Mouse (Mus musculus) adrenal gland, postnatal 0 days (tissue): ENCODE results near the gene Gm42669. TPM values are rescaled to one million over a fixed set of nuclear protein-coding genes. Genes with fewer than 3 reads are reported as not detected.

Source experiments
- polyA plus RNA-seq: library from polyadenylated mRNA; unstranded; fragments of >200 nt; fragmentation: Nextera tagmentation; extraction: Ambion mirVana; gene quantifications from 2 replicates; pipeline ENCODE4 v1.2.1, GENCODE M21; 2015

Gene Gm42669
- 0.24 and 0.37 TPM in 2 replicates for polyA plus RNA-seq

GRCm38 (mm10) chr5:107507321-107507720 is at the start of gene Gm42669:
Gm42669 (plus strand) TSS chr5:107507621.

DNA sequence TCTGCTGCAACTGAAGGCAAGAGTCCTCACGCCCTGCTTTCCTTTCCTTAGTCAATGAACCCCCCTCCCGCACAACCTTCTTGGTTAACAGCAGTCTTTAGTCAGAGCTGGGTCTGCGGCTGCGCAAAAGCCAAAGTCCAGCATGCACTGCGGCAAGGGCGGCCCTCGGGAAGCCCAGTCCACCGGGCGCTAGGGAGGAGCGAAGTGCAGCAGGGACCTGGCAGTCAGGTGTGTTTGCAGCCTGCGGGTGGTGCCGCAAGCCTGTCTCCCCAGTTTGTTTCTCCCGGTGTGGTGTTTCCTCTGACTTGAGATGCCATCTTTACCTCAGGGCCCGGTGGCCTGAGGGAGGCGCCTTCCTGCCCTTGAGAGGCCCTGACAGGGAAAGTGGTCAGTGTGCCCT is 27.2 kb downstream of the Gm42669 start, which contains the start of gene 1700028K03Rik:
1700028K03Rik (plus strand) TSS at position 129 of the 400 bp plus-strand sequence.

GRCm38 (mm10) chr5:107597301-107598077 is 90.1 kb downstream of the Gm42669 start, which contains the start of the genes Rpap2 and Glmn:
Rpap2 (plus strand) TSS chr5:107597373.
Glmn (minus strand) TSS chr5:107597888.

Other genes with a start within 250 kb of the Gm42669 start
- gene Tgfbr3, start 218.0 kb upstream of the Gm42669 start, polyA plus RNA-seq, result 32.3 and 53.4 TPM in 2 replicates
- gene Brdt, start 176.5 kb upstream of the Gm42669 start, polyA plus RNA-seq, result 3.2 and 3.6 TPM in 2 replicates
- gene Ephx4, start 104.9 kb upstream of the Gm42669 start, polyA plus RNA-seq, result 2.2 and 3.9 TPM in 2 replicates
- gene Lpcat2b, start 76.1 kb upstream of the Gm42669 start, polyA plus RNA-seq, result not detected in 2 replicates
- 5.8 and 6.3 TPM in 2 replicates for gene Btbd8, start 69.6 kb upstream of the Gm42669 start, polyA plus RNA-seq
- gene 1700028K03Rik, start 27.1 kb downstream of the Gm42669 start, polyA plus RNA-seq, result 0.04 and 0.13 TPM in 2 replicates
- 17.2 and 21.3 TPM in 2 replicates for gene Rpap2, start 89.8 kb downstream of the Gm42669 start, polyA plus RNA-seq
- gene Glmn, start 90.3 kb downstream of the Gm42669 start, polyA plus RNA-seq, result 28.1 and 28.3 TPM in 2 replicates
- gene Gfi1, start 218.4 kb downstream of the Gm42669 start, polyA plus RNA-seq, result 0.13 and 0.21 TPM in 2 replicates